Mouse (Mus musculus) G1E (cell line): ENCODE data around the gene Cyp4f14. TPM values are rescaled to one million over a fixed set of nuclear protein-coding genes. Genes with fewer than 3 reads are reported as not detected.

Source experiments
- ATAC-seq: 2 replicates; pipeline ENCODE4 v1.8.0; 2016; ENCODE audit warnings: mild to moderate bottlenecking; ENCODE audit not compliant: insufficient number of reproducible peaks, poor library complexity, low FRiP score, severe bottlenecking; ENCODE audit errors: extremely low read depth
- DNase-seq: peaks from one replicate; pipeline ENCODE4 v3.0.0; 2012; ENCODE audit warnings: low spot score
- H3K27me3 ChIP-seq: 2 replicates; pipeline ENCODE4 v1.6.1; 2012; ENCODE audit warnings: mild to moderate bottlenecking, low read length, inconsistent platforms; ENCODE audit not compliant: insufficient read depth
- H3K36me3 ChIP-seq: replicated peaks from 2 replicates; pipeline ENCODE3; 2012; ENCODE audit warnings: mild to moderate bottlenecking, inconsistent platforms
- H3K4me1 ChIP-seq: 2 replicates; pipeline ENCODE4 v1.6.1; 2012; ENCODE audit warnings: low read depth, low read length, inconsistent platforms, mixed read lengths; ENCODE audit not compliant: insufficient read depth
- H3K4me3 ChIP-seq: 2 replicates; pipeline ENCODE4 v1.5.1; 2012; ENCODE audit warnings: low read depth, mild to moderate bottlenecking, inconsistent platforms, low read length, moderate library complexity, mixed read lengths
- H3K9me3 ChIP-seq: replicated peaks from 2 replicates; pipeline ENCODE4 v1.6.1; 2012; ENCODE audit warnings: inconsistent platforms
- CTCF ChIP-seq: IDR thresholded peaks from 2 replicates; pipeline ENCODE4 v1.5.1; 2012; ENCODE audit warnings: low read depth, low read length, inconsistent platforms, mixed read lengths
- GATA1 ChIP-seq: IDR thresholded peaks from 2 replicates; pipeline ENCODE4 v1.6.1; 2012; ENCODE audit warnings: borderline replicate concordance, low read length, inconsistent platforms, mixed read lengths
- GATA2 ChIP-seq: IDR thresholded peaks from 2 replicates; pipeline ENCODE4 v1.6.1; 2012; ENCODE audit warnings: low read depth, low read length, inconsistent platforms, borderline replicate concordance
- POLR2AphosphoS5 ChIP-seq: IDR thresholded peaks from 2 replicates; pipeline ENCODE4 v1.6.1; 2012; ENCODE audit warnings: low read depth, low read length, inconsistent platforms; ENCODE audit not compliant: insufficient replicate concordance
- TAL1 ChIP-seq: conservative IDR thresholded peaks from 2 replicates; pipeline ENCODE4 v1.6.1; 2012; ENCODE audit warnings: low read depth, low read length, inconsistent platforms, mixed read lengths
- polyA plus RNA-seq: library from polyadenylated mRNA; stranded (reverse); fragments of >175 nt; gene quantifications from 2 replicates; pipeline ENCODE4 v1.2.3, GENCODE M21; 2012
- total RNA-seq, 2 experiments: library from RNA; stranded (forward) in 1 of 2; stranded (reverse) in 1 of 2; fragments of 200-1000 nt in 1 of 2; fragments of >200 nt in 1 of 2; fragmentation: Nextera tagmentation in 1 of 2; gene quantifications; 2 replicates each; pipeline ENCODE4 v1.2.3; 2014 to 2017

The Cyp4f14 gene
- total and polyA plus RNA-seq, 3 experiments = 0.16 TPM; not detected in 2

DNA sequence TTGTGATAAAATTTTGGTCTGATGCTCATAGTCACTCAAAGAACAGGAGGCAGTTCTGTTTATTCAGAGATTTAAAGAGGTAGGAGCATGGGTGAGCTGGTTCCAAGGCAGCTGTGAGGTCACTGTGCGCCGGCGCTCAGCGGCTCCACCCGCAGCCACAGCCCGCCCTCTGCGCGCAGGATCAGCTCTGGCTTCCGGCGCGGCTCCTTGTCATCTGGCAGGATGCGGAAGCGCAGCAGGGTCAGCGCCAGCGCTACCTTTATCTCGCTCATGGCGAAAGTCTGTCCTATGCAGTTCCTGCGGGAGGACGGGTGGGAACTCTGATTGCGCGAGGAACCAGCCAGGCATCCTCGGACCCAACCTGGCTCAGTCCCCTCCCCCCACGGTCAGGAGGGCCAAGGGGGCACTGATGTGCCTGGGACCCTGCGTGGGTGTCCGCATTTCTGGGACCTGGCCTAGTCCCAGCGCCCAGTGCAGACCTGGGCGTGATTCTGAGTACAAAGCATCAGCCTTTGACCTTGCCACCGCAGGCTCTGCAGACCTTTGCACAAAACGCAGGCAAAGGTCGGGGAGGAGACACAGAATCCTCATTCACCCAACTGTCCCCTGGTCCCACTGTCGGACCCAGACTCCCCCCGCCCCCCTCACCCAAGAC is 7.6 kb upstream of the Cyp4f14 start:
- H3K9me3 ChIP-seq = no peaks in the 10 kb centered on the region
- peaks cover 9% of the 10 kb centered on the region for H3K27me3 ChIP-seq
- DNase-seq (no peak), ATAC-seq (no peak)
- TF ChIP-seq TAL1 (no peak), CTCF (no peak), GATA2 (no peak), GATA1 (no peak), POLR2AphosphoS5 (no peak)
- H3K4me3 ChIP-seq = no peak overlapping the region
- H3K36me3 ChIP-seq = peaks cover 13% of the 10 kb centered on the region
- H3K4me1 ChIP-seq = no peaks in the 10 kb centered on the region

DNA sequence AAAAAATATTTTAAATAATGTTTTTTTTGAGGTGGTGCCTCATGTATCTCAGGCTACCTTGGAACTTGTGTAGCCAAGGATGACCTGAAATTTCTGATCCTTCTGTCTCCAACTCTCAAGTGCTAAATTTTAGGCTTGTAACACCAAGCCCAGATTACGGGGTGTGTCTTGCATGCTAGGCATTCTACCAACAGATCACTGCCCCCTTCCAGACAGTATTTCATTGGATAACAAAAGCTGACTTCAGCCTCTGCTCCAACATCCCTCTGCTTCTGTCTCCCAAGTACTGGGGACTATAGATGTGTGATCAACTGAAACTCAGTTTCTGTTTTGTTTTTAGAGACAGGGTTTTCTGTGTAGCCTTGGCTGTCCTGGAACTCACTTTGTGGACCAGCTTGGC is 6.5 kb upstream of the Cyp4f14 start:
- no peak overlapping the region for H3K4me3 ChIP-seq

DNA sequence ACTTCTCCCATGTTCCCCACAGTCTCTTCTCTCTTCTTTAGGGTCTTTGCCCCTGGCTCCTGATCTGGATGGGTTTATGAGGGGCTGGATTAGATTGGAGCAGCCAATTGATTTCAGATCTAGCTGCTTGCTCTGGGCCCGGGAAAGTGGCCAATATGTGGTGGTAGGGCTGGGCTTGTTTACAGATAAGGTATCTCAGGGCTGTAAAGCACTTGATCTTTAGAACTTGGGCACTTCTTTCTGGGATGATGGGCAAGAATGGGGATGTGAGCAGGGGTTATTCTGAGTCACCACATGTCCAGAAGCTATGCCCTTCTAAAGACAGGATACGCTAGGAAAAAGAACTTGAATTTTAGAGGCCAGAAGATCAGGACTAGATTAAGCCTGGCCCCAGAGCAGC is 2.0 kb upstream of the Cyp4f14 start:
- H3K27me3 ChIP-seq = peaks cover 17% of the 10 kb centered on the region
- TF ChIP-seq TAL1 = no peak
- no peak for TF ChIP-seq GATA1
- no peak for TF ChIP-seq CTCF
- no peak for TF ChIP-seq GATA2
- TF ChIP-seq POLR2AphosphoS5 = no peak
- H3K4me1 ChIP-seq = no peaks in the 10 kb centered on the region; the same call in 1 of the 2 replicates
- no peaks in the 10 kb centered on the region for H3K9me3 ChIP-seq
- no peak overlapping the region for H3K4me3 ChIP-seq
- ATAC-seq = no peak
- DNase-seq = no peak
- no peaks in the 10 kb centered on the region for H3K36me3 ChIP-seq

More for the DNA sequence above, 6.5 kb upstream of the Cyp4f14 start:
- no peaks in the 10 kb centered on the region for H3K9me3 ChIP-seq
- TF ChIP-seq GATA2 = no peak
- no peak for TF ChIP-seq POLR2AphosphoS5
- TF ChIP-seq CTCF = no peak
- no peak for TF ChIP-seq TAL1
- no peak for TF ChIP-seq GATA1
- peaks cover 14% of the 10 kb centered on the region for H3K27me3 ChIP-seq
- peaks cover 13% of the 10 kb centered on the region for H3K36me3 ChIP-seq
- no peak for ATAC-seq
- H3K4me1 ChIP-seq = no peaks in the 10 kb centered on the region
- no peak for DNase-seq

DNA sequence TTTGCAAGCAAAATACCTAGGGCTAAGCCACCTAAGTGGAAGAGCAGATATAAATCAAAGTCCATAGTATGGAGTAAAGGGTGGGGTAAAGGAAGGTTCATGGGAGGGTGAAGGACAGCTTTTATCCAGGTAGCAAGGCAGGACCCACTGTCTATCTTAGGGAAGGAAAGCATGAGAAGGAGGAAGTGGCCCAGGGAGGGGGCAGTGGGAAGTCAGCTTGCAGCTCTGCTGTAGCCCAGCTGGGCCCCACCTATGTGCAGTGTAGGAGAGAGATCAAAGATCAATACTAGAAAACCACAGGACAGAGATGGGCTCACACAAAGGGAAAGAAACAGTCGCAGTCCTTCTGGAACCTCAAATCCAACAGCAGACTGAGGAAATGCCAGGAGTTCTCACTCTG is 1.1 kb downstream of the Cyp4f14 start:
- ATAC-seq (no peak), DNase-seq (no peak)
- Histone ChIP-seq H3K4me3 (no peak overlapping the region), H3K9me3 (no peaks in the 10 kb centered on the region), H3K36me3 (no peaks in the 10 kb centered on the region), H3K27me3 (peaks cover 23% of the 10 kb centered on the region), H3K4me1 (no peaks in the 10 kb centered on the region; the same call in 1 of the 2 replicates)
- no peak for TF ChIP-seq TAL1
- TF ChIP-seq GATA1 = no peak
- no peak for TF ChIP-seq POLR2AphosphoS5
- no peak for TF ChIP-seq GATA2
- no peak for TF ChIP-seq CTCF

DNA sequence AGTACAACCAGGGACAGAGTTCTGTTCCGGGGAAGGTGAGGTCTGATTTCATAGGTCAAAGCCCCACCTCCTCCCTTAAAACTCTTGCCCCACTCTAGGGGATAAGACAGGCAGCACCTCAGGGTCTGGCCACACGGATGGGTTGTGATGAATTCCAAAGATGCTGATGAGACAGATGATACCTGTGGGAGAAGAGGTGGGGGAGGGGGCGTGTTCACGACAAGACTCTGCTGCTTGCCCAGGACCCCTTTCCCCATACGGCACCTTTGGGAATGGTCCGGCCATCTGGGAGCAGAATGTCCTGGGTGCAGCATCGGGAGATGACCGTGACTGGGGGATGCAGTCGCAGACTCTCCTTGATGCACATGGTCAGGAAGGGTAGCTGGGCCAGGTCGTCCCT is 11.0 kb downstream of the Cyp4f14 start:
- no peaks in the 10 kb centered on the region; the same call in 1 of the 2 replicates for H3K27me3 ChIP-seq
- DNase-seq = no peak
- ATAC-seq = no peak
- no peaks in the 10 kb centered on the region for H3K36me3 ChIP-seq
- H3K9me3 ChIP-seq = no peaks in the 10 kb centered on the region
- no peak overlapping the region for H3K4me3 ChIP-seq
- TF ChIP-seq TAL1 (no peak), GATA2 (no peak), GATA1 (no peak), CTCF (no peak), POLR2AphosphoS5 (no peak)
- H3K4me1 ChIP-seq = no peaks in the 10 kb centered on the region

DNA sequence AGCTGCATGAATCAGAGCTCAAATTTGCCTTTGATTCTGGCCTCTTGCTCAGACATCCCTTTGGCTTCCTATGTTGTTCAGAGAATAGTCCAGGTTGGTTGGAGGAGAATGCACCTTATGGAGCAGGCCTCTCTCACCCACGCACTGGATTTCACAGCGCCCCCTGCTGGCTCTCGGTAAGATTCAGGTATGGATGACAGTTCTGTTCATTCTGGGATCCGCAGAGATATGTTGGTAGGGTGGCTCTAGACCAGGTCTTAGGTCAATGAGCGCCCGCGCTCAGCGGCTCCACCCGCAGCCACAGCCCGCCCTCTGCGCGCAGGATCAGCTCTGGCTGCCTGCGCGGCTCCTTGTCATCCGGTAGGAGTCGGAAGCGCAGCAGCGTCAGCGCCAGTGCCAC is 11.9 kb downstream of the Cyp4f14 start:
- H3K4me1 ChIP-seq = no peaks in the 10 kb centered on the region
- no peaks in the 10 kb centered on the region for H3K9me3 ChIP-seq
- no peak for DNase-seq
- no peaks in the 10 kb centered on the region; the same call in 1 of the 2 replicates for H3K27me3 ChIP-seq
- H3K36me3 ChIP-seq = no peaks in the 10 kb centered on the region
- TF ChIP-seq POLR2AphosphoS5 (no peak), GATA2 (no peak), TAL1 (no peak), GATA1 (no peak), CTCF (peak; percentile 41; the same call in 1 of the 2 replicates)
- H3K4me3 ChIP-seq = no peak overlapping the region
- ATAC-seq = no peak

DNA sequence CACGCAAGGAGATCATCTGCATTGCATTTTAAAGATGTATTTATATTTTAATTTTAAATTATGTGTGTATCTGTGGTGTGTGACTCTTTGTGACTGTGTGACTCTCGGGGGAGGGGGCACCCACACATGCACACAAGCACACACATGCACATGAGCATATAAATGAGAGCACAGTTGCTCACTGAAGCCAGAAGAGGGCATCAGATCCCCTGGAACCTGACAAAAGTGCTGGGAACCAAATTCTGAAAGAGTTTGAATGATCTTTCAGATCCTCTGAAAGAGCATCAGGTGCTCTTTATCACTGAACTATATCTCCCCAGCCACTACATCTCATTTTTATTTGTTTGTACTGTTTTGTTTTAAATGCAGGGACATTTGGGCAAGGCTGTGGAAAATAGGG is 12.7 kb downstream of the Cyp4f14 start:
- Histone ChIP-seq H3K9me3 (no peaks in the 10 kb centered on the region), H3K27me3 (no peaks in the 10 kb centered on the region; the same call in 1 of the 2 replicates), H3K4me3 (no peak overlapping the region), H3K4me1 (no peaks in the 10 kb centered on the region), H3K36me3 (no peaks in the 10 kb centered on the region)
- TF ChIP-seq POLR2AphosphoS5 (no peak), CTCF (no peak), GATA1 (no peak), TAL1 (no peak), GATA2 (no peak)
- ATAC-seq (no peak), DNase-seq (no peak)
